Mouse (Mus musculus): ENCODE data around the gene Wdfy3.

DNA sequence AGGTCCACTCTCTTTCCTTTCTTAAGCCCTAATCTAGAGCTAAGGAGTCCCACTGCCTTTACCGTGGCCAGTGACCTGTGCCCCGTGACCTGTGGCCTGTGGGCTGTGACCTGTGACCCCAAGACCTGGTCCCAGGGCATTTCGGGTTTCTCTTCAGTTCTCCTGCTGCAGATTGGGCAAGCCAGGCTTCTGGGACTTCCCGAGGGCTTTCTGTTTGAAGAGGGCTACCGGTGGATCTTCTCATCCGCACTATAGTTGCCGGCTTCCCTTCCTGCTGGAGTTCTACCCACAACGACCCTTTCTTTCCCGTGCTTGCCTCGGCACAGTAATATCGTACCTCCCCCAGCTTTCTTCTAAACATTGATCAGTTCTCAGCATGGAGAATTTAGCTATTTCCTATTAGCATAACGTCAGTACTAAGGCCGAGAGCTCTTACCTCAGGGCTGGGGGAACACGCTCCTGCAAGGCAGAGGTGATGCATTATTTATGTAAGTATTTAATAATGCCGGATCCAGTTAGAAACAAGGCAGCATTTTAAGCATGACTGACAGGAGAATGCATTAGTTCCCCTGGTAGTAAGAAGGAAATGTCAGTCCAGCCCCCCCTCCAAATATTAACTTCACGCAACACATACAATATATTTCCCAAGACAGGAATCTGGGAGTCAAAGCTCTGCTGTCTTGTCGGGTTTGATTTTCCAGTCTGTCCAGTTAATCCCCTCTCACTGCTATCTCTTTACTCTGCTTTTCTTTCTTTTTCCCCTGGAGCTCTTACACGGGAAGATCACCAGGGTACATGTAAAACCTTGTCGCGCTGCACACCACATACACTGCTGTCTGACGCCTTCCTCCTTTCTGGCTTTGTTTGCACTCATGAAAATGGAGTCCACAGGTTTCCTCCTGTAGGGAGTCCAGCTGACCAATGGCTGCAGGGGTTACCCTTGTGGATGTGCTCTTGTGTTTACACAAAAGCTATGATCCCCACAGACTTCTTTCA is 30.8 kb upstream of the Wdfy3 start:
- no peak for TF ChIP-seq POLR2A (IDR thresholded peaks at IDR 0.05; ENCODE audit: extremely low read depth, insufficient read depth, low read length)
- TF ChIP-seq CTCF (IDR thresholded peaks at IDR 0.05; ENCODE audit: low read depth, low read length): no peak

Measured in liver, adult 2 months (tissue).